26 mouse cellular contexts compared by ENCODE assay signal in genomic region chr9:65458975-65459374, GRCm38 (mm10). TPM values are rescaled to one million over a fixed set of nuclear protein-coding genes. Genes with fewer than 3 reads are reported as not detected.
DNase-seq lines count a peak whose midpoint lies in the region; ATAC-seq and TF ChIP-seq lines count a peak whose summit lies in the region.
"Had no signal": no experiment of that assay in that cellular context is flagged by ENCODE, and none has a peak within 500 bp of the region (broad histone marks: within the 10 kb centered on the region; RNA-seq: fewer than 3 reads in every experiment).

No protein-coding gene starts in this region.

- H3ac ChIP-seq in myocyte (ENCODE audit: control insufficient read depth, insufficient read length): no peak overlapping the region

- no peak overlapping the region for H3K27ac ChIP-seq in limb, embryonic 14.5 days (replicated peaks; ENCODE audit: low read depth, low read length)
- H3K27ac ChIP-seq in limb, embryonic 10.5 days: no peak overlapping the region
- H3K27ac ChIP-seq: embryonic facial prominence, embryonic 12.5 days; forebrain, embryonic 13.5 days; forebrain, embryonic 15.5 days had no signal

- no peak overlapping the region for H3K4me2 ChIP-seq in limb, embryonic 14.5 days (replicated peaks; ENCODE audit: low read depth, low read length, severe bottlenecking)
- no peak overlapping the region for H3K4me2 ChIP-seq in myocyte (ENCODE audit: low read depth)
- H3K4me2 ChIP-seq: embryonic facial prominence, embryonic 12.5 days; forebrain, embryonic 13.5 days; forebrain, embryonic 15.5 days had no signal

- H3K79me2 ChIP-seq in myocyte (ENCODE audit: control insufficient read depth, insufficient read depth): peaks cover 19% of the 10 kb centered on the region

- 86% methylated on average over 2 of the region's 2 CpGs for WGBS in limb, embryonic 14.5 days
- 91% methylated on average over 2 of the region's 2 CpGs for WGBS in limb, embryonic 10.5 days

- intact Hi-C loops in gastrocnemius, postnatal 14 days (cut with DNase I; ENCODE audit: low total_unique reads): no loop called here

- peak; percentile 21; the same call in 1 of the 2 replicates for ATAC-seq in limb, embryonic 14.5 days (ENCODE audit: low FRiP score, low read depth)
- ATAC-seq: forebrain, embryonic 13.5 days; forebrain, embryonic 15.5 days; forebrain, postnatal 0 days had no signal

- H3K36me3 ChIP-seq in limb, embryonic 14.5 days (ENCODE audit: control insufficient read depth, insufficient read depth, low read length): no peaks in the 10 kb centered on the region
- peaks cover under 1% of the 10 kb centered on the region; the same call in 1 of the 2 replicates for H3K36me3 ChIP-seq in limb, embryonic 10.5 days
- no peaks in the 10 kb centered on the region for H3K36me3 ChIP-seq in myocyte (ENCODE audit: control insufficient read depth, insufficient read depth)
- H3K36me3 ChIP-seq: embryonic facial prominence, embryonic 12.5 days had no signal

- peaks cover 9% of the 10 kb centered on the region; the same call in 1 of the 2 replicates for H3K4me1 ChIP-seq in limb, embryonic 14.5 days (ENCODE audit: control insufficient read depth, insufficient read depth, low read length)
- peaks cover 19% of the 10 kb centered on the region for H3K4me1 ChIP-seq in limb, embryonic 10.5 days

- DNase-seq in gastrocnemius, postnatal 14 days: peak; percentile 19
- DNase-seq in gastrocnemius, postnatal 10 days: no peak
- peak; percentile 56 for DNase-seq in limb, embryonic 14.5 days (ENCODE audit: low spot score)
- DNase-seq in limb, embryonic 10.5 days (ENCODE audit: low spot score): no peak
- no peak for DNase-seq in yolk sac, embryonic 10.5 days (ENCODE audit: low spot score)
- DNase-seq: adrenal gland, adult 2 months; adrenal gland, postnatal 10 days; adrenal gland, postnatal 25 days; cerebellum, adult 11 months; cerebellum, adult 18-20 months; cerebellum, adult 8-10 months; cerebellum, adult 9-11 months; cerebellum, postnatal 14 days; cerebellum, postnatal 36 days; embryo, embryonic 11 days; forebrain, postnatal 0 days had no signal

- H3K27me3 ChIP-seq in limb, embryonic 14.5 days (ENCODE audit: control insufficient read depth, insufficient read depth, low read length): no peaks in the 10 kb centered on the region
- H3K27me3 ChIP-seq in limb, embryonic 10.5 days (ENCODE audit: low read depth, poor library complexity, severe bottlenecking): no peaks in the 10 kb centered on the region
- H3K27me3 ChIP-seq in myocyte (ENCODE audit: control insufficient read depth, insufficient read depth, insufficient read length): no peaks in the 10 kb centered on the region
- H3K27me3 ChIP-seq: embryonic facial prominence, embryonic 12.5 days; forebrain, embryonic 13.5 days; forebrain, embryonic 15.5 days had no signal

- no peak for TF ChIP-seq POLR2A in limb, embryonic 14.5 days (IDR thresholded peaks at IDR 0.05; ENCODE audit: borderline replicate concordance, extremely low read depth, insufficient read depth, insufficient read length)
- TF ChIP-seq POLR2A in myocyte (IDR thresholded peaks at IDR 0.05; ENCODE audit: insufficient read length, low read depth): no peak

- H3K9ac ChIP-seq in limb, embryonic 14.5 days (ENCODE audit: low read depth, low read length, severe bottlenecking): no peak overlapping the region
- H3K9ac ChIP-seq: embryonic facial prominence, embryonic 12.5 days; forebrain, embryonic 13.5 days; forebrain, embryonic 15.5 days; forebrain, postnatal 0 days had no signal

- H3K4me3 ChIP-seq in limb, embryonic 14.5 days (replicated peaks; ENCODE audit: low read length): no peak overlapping the region
- no peak overlapping the region for H3K4me3 ChIP-seq in limb, embryonic 10.5 days
- no peak overlapping the region for H3K4me3 ChIP-seq in myocyte
- H3K4me3 ChIP-seq: embryonic facial prominence, embryonic 12.5 days; forebrain, embryonic 13.5 days; forebrain, embryonic 15.5 days had no signal

- H3K9me3 ChIP-seq in limb, embryonic 14.5 days (ENCODE audit: control insufficient read depth, low read length): no peaks in the 10 kb centered on the region
- no peaks in the 10 kb centered on the region for H3K9me3 ChIP-seq in limb, embryonic 10.5 days (replicated peaks)
- H3K9me3 ChIP-seq: embryonic facial prominence, embryonic 12.5 days; forebrain, embryonic 13.5 days; forebrain, embryonic 15.5 days had no signal

TF ChIP-seq in myocyte, 11 proteins besides CTCF, POLR2A, EP300 and RAD21:
- peak; percentile 99 to 100 (median 100) for TF ChIP-seq MYOG (IDR thresholded peaks at IDR 0.05; ENCODE audit: control insufficient read depth in 1 of 3, insufficient read depth in 1 of 3, insufficient read length in 2 of 3, low read depth in 2 of 3)
- no peak for TF ChIP-seq SRF (IDR thresholded peaks at IDR 0.05; ENCODE audit: control insufficient read depth, insufficient read length, low read depth)
- no peak for TF ChIP-seq POLR2AphosphoS2 (IDR thresholded peaks at IDR 0.05; ENCODE audit: insufficient read length, low read depth)
- peak; percentile 100 for TF ChIP-seq TCF12 (IDR thresholded peaks at IDR 0.05; ENCODE audit: insufficient read depth, poor library complexity, severe bottlenecking)
- TF ChIP-seq USF1 (IDR thresholded peaks at IDR 0.05; ENCODE audit: low read depth): no peak
- peak; percentile 99 for TF ChIP-seq TCF3 (IDR thresholded peaks at IDR 0.05; ENCODE audit: insufficient read length, low read depth)
- no peak for TF ChIP-seq CEBPB (IDR thresholded peaks at IDR 0.05; ENCODE audit: insufficient read depth, poor library complexity, severe bottlenecking)
- TF ChIP-seq MAX (IDR thresholded peaks at IDR 0.05; ENCODE audit: low read depth): no peak
- no peak for TF ChIP-seq REST (IDR thresholded peaks at IDR 0.05; ENCODE audit: insufficient read depth, insufficient read length)
- no peak for TF ChIP-seq E2F4 (IDR thresholded peaks at IDR 0.05; ENCODE audit: insufficient read depth)
- peak; percentile 77 to 100 (median 100) for TF ChIP-seq MYOD1 (IDR thresholded peaks at IDR 0.05; ENCODE audit: control insufficient read depth in 1 of 3, insufficient read length in 2 of 3, low read depth in 2 of 3)

RNA-seq across cellular contexts. Expression of gene Spg21, which starts 1.8 kb away (rescaled TPM):
- 10 to 100 TPM; 23.8 to 29.2 TPM for total RNA-seq in gastrocnemius, postnatal 14 days (2021)
- total RNA-seq in gastrocnemius, postnatal 10 days (2021): 10 to 100 TPM; 48.1 to 59.8 TPM
- 68.0 and 70.3 TPM in 2 replicates for polyA plus RNA-seq in limb, embryonic 14.5 days (2012; rRNA removed)
- 147 and 169 TPM in 2 replicates for polyA plus RNA-seq in limb, embryonic 14.5 days (2014; fragmentation: Nextera tagmentation; extraction: Ambion mirVana)
- polyA plus RNA-seq in limb, embryonic 10.5 days (2016; fragmentation: Nextera tagmentation; extraction: Ambion mirVana): 84.1 and 91.0 TPM in 2 replicates
- polyA plus RNA-seq in myocyte (2012; fragmentation: generic; extraction: Trizol): 101 TPM

RNA-seq across cellular contexts. Expression of gene Mtfmt, which starts 23.4 kb away (rescaled TPM):
- 1 to 10 TPM; 4.7 to 5.9 TPM for total RNA-seq in gastrocnemius, postnatal 14 days (2021)
- total RNA-seq in gastrocnemius, postnatal 10 days (2021): 1 to 10 TPM; 6.6 to 7.1 TPM
- polyA plus RNA-seq in limb, embryonic 14.5 days (2012; rRNA removed): 26.3 and 28.8 TPM in 2 replicates
- polyA plus RNA-seq in limb, embryonic 14.5 days (2014; fragmentation: Nextera tagmentation; extraction: Ambion mirVana): 18.7 and 22.5 TPM in 2 replicates
- 21.4 and 22.9 TPM in 2 replicates for polyA plus RNA-seq in limb, embryonic 10.5 days (2016; fragmentation: Nextera tagmentation; extraction: Ambion mirVana)
- polyA plus RNA-seq in myocyte (2012; fragmentation: generic; extraction: Trizol): 6.3 TPM

RNA-seq across cellular contexts. Expression of gene Slc51b, which starts 36.2 kb away (rescaled TPM):
- total RNA-seq in gastrocnemius, postnatal 14 days (2021): not detected
- not detected for total RNA-seq in gastrocnemius, postnatal 10 days (2021)
- polyA plus RNA-seq in limb, embryonic 14.5 days (2012; rRNA removed): not detected in 2 replicates
- polyA plus RNA-seq in limb, embryonic 14.5 days (2014; fragmentation: Nextera tagmentation; extraction: Ambion mirVana): not detected in 2 replicates
- polyA plus RNA-seq in limb, embryonic 10.5 days (2016; fragmentation: Nextera tagmentation; extraction: Ambion mirVana): not detected in 2 replicates
- not detected for polyA plus RNA-seq in myocyte (2012; fragmentation: generic; extraction: Trizol)
- total RNA-seq: adrenal gland, postnatal 25 days; common myeloid progenitor, adult 5-6 weeks; ES-E14; forebrain, postnatal 0 days; MEL had no signal
- polyA plus RNA-seq: adrenal gland, adult 2 months; brain, embryonic 14.5 days; C2C12; embryonic facial prominence, embryonic 12.5 days; forebrain, embryonic 11.5 days; forebrain, embryonic 13.5 days; forebrain, embryonic 15.5 days; forebrain, postnatal 0 days had no signal

Comparison
In these comparisons a context has a peak if more than half of its experiments do, and no peak if none do; other contexts are left out.
1. DNase-seq: peak in gastrocnemius, postnatal 14 days (single experiment) and limb, embryonic 14.5 days (single experiment); none in gastrocnemius, postnatal 10 days (single experiment), limb, embryonic 10.5 days (single experiment) and yolk sac, embryonic 10.5 days (single experiment).